Mouse (Mus musculus): ENCODE measurements around the gene Stx2. TPM values are rescaled to one million over a fixed set of nuclear protein-coding genes. Genes with fewer than 3 reads are reported as not detected.

The Stx2 gene
- 10 to 100 TPM; 17.8 to 21.8 TPM for total RNA-seq (2021)
- long read RNA-seq, experiment 1, transcript Stx2-201 (11 exons, 2,939 nt): major isoform, 6 of 24 reads
- long read RNA-seq, experiment 1, partial matches to known transcripts: 4 of 24 reads
- long read RNA-seq, experiment 1, other reads (novel, unspliced or antisense): 11 of 24 reads
- long read RNA-seq, experiment 2, transcript Stx2-201 (11 exons, 2,939 nt): major isoform, 6 of 22 reads
- long read RNA-seq, experiment 2, partial matches to known transcripts: 1 of 22 reads
- long read RNA-seq, experiment 2, other reads (novel, unspliced or antisense): 12 of 22 reads

GRCm38 (mm10) chr5:129008412-129008826 lies at the start of gene Stx2:
TSS of gene Stx2 (minus strand) at chr5:129008574.
- Histone ChIP-seq H3K27ac (peak within 1 kb of the TSS; percentile 83), H3K4me3 (peak within 1 kb of the TSS; percentile 63)
- intact Hi-C loops (cut with DNase I): no loop called here
- TF ChIP-seq CTCF (IDR thresholded peaks at IDR 0.05): no peak
- peak; percentile 94 for DNase-seq (ENCODE audit: extremely low spot score in 1 of 2, low spot score in 2 of 2)

GRCm38 (mm10) chr5:129054675-129055284 lies 46.4 kb upstream of the Stx2 start:
- intact Hi-C loops (cut with DNase I): no loop called here
- no peak for DNase-seq (ENCODE audit: extremely low spot score in 1 of 2, low spot score in 2 of 2)
- Histone ChIP-seq H3K27ac (no peak overlapping the region), H3K4me3 (no peak overlapping the region)
- no peak for TF ChIP-seq CTCF (IDR thresholded peaks at IDR 0.05)

GRCm38 (mm10) chr5:129052636-129053355 lies 44.4 kb upstream of the Stx2 start:
- intact Hi-C loops (cut with DNase I): no loop called here
- TF ChIP-seq CTCF (IDR thresholded peaks at IDR 0.05): no peak
- H3K4me3 ChIP-seq: no peak overlapping the region
- no peak for DNase-seq (ENCODE audit: extremely low spot score in 1 of 2, low spot score in 2 of 2)
- H3K27ac ChIP-seq: no peak overlapping the region

- Histone ChIP-seq H3K4me3 (no peak overlapping the region), H3K27ac (no peak overlapping the region)
- no peak for DNase-seq (ENCODE audit: extremely low spot score in 1 of 2, low spot score in 2 of 2)
- intact Hi-C loops (cut with DNase I): no loop called here
- peak; percentile 18; the same call in 1 of the 2 replicates for TF ChIP-seq CTCF (IDR thresholded peaks at IDR 0.05)
Measured at GRCm38 (mm10) chr5:129051910-129052309, 43.5 kb upstream of the Stx2 start.

GRCm38 (mm10) chr5:129049372-129049771 lies 41.0 kb upstream of the Stx2 start:
- no peak for TF ChIP-seq CTCF (IDR thresholded peaks at IDR 0.05)
- no peak overlapping the region for H3K27ac ChIP-seq

GRCm38 (mm10) chr5:129045641-129046580 lies 37.5 kb upstream of the Stx2 start:
- TF ChIP-seq CTCF (IDR thresholded peaks at IDR 0.05): no peak
- no peak for DNase-seq (ENCODE audit: extremely low spot score in 1 of 2, low spot score in 2 of 2)
- intact Hi-C loops (cut with DNase I): no loop called here
- Histone ChIP-seq H3K27ac (no peak overlapping the region), H3K4me3 (no peak overlapping the region)

More at GRCm38 (mm10) chr5:129049372-129049771, 41.0 kb upstream of the Stx2 start:
- no peak overlapping the region for H3K4me3 ChIP-seq
- DNase-seq (ENCODE audit: extremely low spot score in 1 of 2, low spot score in 2 of 2): peak; percentile 46 to 55
- intact Hi-C loops (cut with DNase I): no loop called here

- no peak overlapping the region for H3K4me3 ChIP-seq
- intact Hi-C loops (cut with DNase I): no loop called here
- H3K27ac ChIP-seq: no peak overlapping the region
- DNase-seq (ENCODE audit: extremely low spot score in 1 of 2, low spot score in 2 of 2): no peak
- TF ChIP-seq CTCF (IDR thresholded peaks at IDR 0.05): no peak
Measured at GRCm38 (mm10) chr5:129037739-129038138, 29.4 kb upstream of the Stx2 start.

- no peak overlapping the region for H3K4me3 ChIP-seq
Measured at GRCm38 (mm10) chr5:129036678-129037077, 28.3 kb upstream of the Stx2 start.

GRCm38 (mm10) chr5:129029131-129029723 lies 20.9 kb upstream of the Stx2 start:
- H3K27ac ChIP-seq: no peak overlapping the region
- no peak for DNase-seq (ENCODE audit: extremely low spot score in 1 of 2, low spot score in 2 of 2)
- H3K4me3 ChIP-seq: no peak overlapping the region
- no peak for TF ChIP-seq CTCF (IDR thresholded peaks at IDR 0.05)
- intact Hi-C loops (cut with DNase I): no loop called here

More at GRCm38 (mm10) chr5:129036678-129037077, 28.3 kb upstream of the Stx2 start:
- H3K27ac ChIP-seq: no peak overlapping the region
- TF ChIP-seq CTCF (IDR thresholded peaks at IDR 0.05): peak; percentile 29
- no peak for DNase-seq (ENCODE audit: extremely low spot score in 1 of 2, low spot score in 2 of 2)
- intact Hi-C loops (cut with DNase I): no loop called here

GRCm38 (mm10) chr5:129026637-129027036 lies 18.3 kb upstream of the Stx2 start:
- H3K4me3 ChIP-seq: no peak overlapping the region
- no peak; the same call in 1 of the 2 replicates for TF ChIP-seq CTCF (IDR thresholded peaks at IDR 0.05)
- intact Hi-C loops (cut with DNase I): no loop called here
- no peak for DNase-seq (ENCODE audit: extremely low spot score in 1 of 2, low spot score in 2 of 2)
- no peak overlapping the region for H3K27ac ChIP-seq

- H3K4me3 ChIP-seq: no peak overlapping the region
- H3K27ac ChIP-seq: no peak overlapping the region
- TF ChIP-seq CTCF (IDR thresholded peaks at IDR 0.05): no peak
- DNase-seq (ENCODE audit: extremely low spot score in 1 of 2, low spot score in 2 of 2): no peak
- intact Hi-C loops (cut with DNase I): no loop called here
Measured at GRCm38 (mm10) chr5:129026171-129026570, 17.8 kb upstream of the Stx2 start.

Data from left cerebral cortex, adult 2 months (tissue).